Mouse (Mus musculus) G1E (cell line): ENCODE data around the gene Krt80. TPM values are rescaled to one million over a fixed set of nuclear protein-coding genes. Genes with fewer than 3 reads are reported as not detected.

Source experiments
- ATAC-seq: 2 replicates; pipeline ENCODE4 v1.8.0; 2016; ENCODE audit warnings: mild to moderate bottlenecking; ENCODE audit not compliant: insufficient number of reproducible peaks, poor library complexity, low FRiP score, severe bottlenecking; ENCODE audit errors: extremely low read depth
- DNase-seq: peaks from one replicate; pipeline ENCODE4 v3.0.0; 2012; ENCODE audit warnings: low spot score
- H3K27me3 ChIP-seq: 2 replicates; pipeline ENCODE4 v1.6.1; 2012; ENCODE audit warnings: mild to moderate bottlenecking, low read length, inconsistent platforms; ENCODE audit not compliant: insufficient read depth
- H3K36me3 ChIP-seq: replicated peaks from 2 replicates; pipeline ENCODE3; 2012; ENCODE audit warnings: mild to moderate bottlenecking, inconsistent platforms
- H3K4me1 ChIP-seq: 2 replicates; pipeline ENCODE4 v1.6.1; 2012; ENCODE audit warnings: low read depth, low read length, inconsistent platforms, mixed read lengths; ENCODE audit not compliant: insufficient read depth
- H3K4me3 ChIP-seq: 2 replicates; pipeline ENCODE4 v1.5.1; 2012; ENCODE audit warnings: low read depth, mild to moderate bottlenecking, inconsistent platforms, low read length, moderate library complexity, mixed read lengths
- H3K9me3 ChIP-seq: replicated peaks from 2 replicates; pipeline ENCODE4 v1.6.1; 2012; ENCODE audit warnings: inconsistent platforms
- CTCF ChIP-seq: IDR thresholded peaks from 2 replicates; pipeline ENCODE4 v1.5.1; 2012; ENCODE audit warnings: low read depth, low read length, inconsistent platforms, mixed read lengths
- GATA1 ChIP-seq: IDR thresholded peaks from 2 replicates; pipeline ENCODE4 v1.6.1; 2012; ENCODE audit warnings: borderline replicate concordance, low read length, inconsistent platforms, mixed read lengths
- GATA2 ChIP-seq: IDR thresholded peaks from 2 replicates; pipeline ENCODE4 v1.6.1; 2012; ENCODE audit warnings: low read depth, low read length, inconsistent platforms, borderline replicate concordance
- POLR2AphosphoS5 ChIP-seq: IDR thresholded peaks from 2 replicates; pipeline ENCODE4 v1.6.1; 2012; ENCODE audit warnings: low read depth, low read length, inconsistent platforms; ENCODE audit not compliant: insufficient replicate concordance
- TAL1 ChIP-seq: conservative IDR thresholded peaks from 2 replicates; pipeline ENCODE4 v1.6.1; 2012; ENCODE audit warnings: low read depth, low read length, inconsistent platforms, mixed read lengths
- polyA plus RNA-seq: library from polyadenylated mRNA; stranded (reverse); fragments of >175 nt; gene quantifications from 2 replicates; pipeline ENCODE4 v1.2.3, GENCODE M21; 2012
- total RNA-seq, 2 experiments: library from RNA; stranded (forward) in 1 of 2; stranded (reverse) in 1 of 2; fragments of 200-1000 nt in 1 of 2; fragments of >200 nt in 1 of 2; fragmentation: Nextera tagmentation in 1 of 2; gene quantifications; 2 replicates each; pipeline ENCODE4 v1.2.3; 2014 to 2017

Gene Krt80
- total and polyA plus RNA-seq, 3 experiments, result 0.11 TPM; not detected in 2

GRCm38 (mm10) chr15:101336474-101337174 is 33.3 kb downstream of the Krt80 start:
- TF ChIP-seq TAL1 (no peak), POLR2AphosphoS5 (no peak), GATA1 (no peak), CTCF (no peak), GATA2 (no peak)
- no peak for DNase-seq
- no peaks in the 10 kb centered on the region for H3K36me3 ChIP-seq
- peaks cover 56% of the 10 kb centered on the region for H3K9me3 ChIP-seq
- H3K27me3 ChIP-seq, result peaks cover 4% of the 10 kb centered on the region; the same call in 1 of the 2 replicates
- H3K4me3 ChIP-seq, result no peak overlapping the region
- no peak for ATAC-seq
- H3K4me1 ChIP-seq, result no peaks in the 10 kb centered on the region

DNA sequence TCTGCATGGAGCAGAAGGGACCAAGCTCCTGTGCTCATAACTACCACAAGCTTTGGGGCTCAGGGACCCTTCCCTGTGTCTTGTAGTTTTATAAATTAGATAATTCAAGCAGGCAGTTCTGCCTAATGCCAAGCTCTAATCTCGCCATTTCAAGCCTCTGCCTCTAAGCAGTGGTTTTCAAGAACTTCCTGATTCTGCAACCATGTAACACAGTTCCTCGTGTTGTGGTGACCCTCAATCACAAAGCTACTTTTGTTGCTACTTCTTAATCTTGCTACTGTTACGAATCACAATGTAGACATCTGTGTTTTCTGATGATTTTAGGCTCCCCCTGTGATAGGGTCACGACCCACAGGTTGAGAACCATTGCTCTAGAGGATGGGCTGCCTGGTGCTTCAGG is 36.3 kb downstream of the Krt80 start:
- H3K9me3 ChIP-seq, result peaks cover 66% of the 10 kb centered on the region
- no peak for DNase-seq
- ATAC-seq, result no peak
- no peaks in the 10 kb centered on the region for H3K36me3 ChIP-seq
- peaks cover 4% of the 10 kb centered on the region; the same call in 1 of the 2 replicates for H3K27me3 ChIP-seq
- no peak overlapping the region for H3K4me3 ChIP-seq
- TF ChIP-seq GATA2 (no peak), CTCF (no peak), GATA1 (no peak), TAL1 (no peak), POLR2AphosphoS5 (no peak)
- H3K4me1 ChIP-seq, result no peaks in the 10 kb centered on the region

DNA sequence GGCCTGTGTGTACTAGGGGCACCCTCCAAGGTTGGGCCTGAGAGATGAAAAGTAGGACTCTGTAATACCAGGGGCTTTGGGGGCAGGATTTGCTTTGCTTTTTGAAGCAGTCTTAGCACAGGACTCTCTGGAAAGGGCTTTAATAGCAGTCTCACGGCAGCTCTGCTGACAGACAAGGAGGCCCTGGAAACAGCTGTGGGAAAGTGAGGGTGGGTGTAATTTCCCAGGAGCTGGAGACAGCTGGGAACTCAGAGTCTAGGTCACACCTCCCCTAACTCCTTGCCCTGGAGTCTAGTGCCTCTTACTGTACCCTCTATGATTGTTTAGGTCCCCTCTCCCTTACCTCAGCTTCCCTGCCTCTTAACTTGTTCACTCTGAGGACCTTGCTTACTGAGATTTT is 36.8 kb downstream of the Krt80 start:
- TF ChIP-seq GATA2, result no peak
- no peak for TF ChIP-seq POLR2AphosphoS5
- no peak for TF ChIP-seq CTCF
- TF ChIP-seq GATA1, result no peak
- TF ChIP-seq TAL1, result no peak
- H3K9me3 ChIP-seq, result peaks cover 65% of the 10 kb centered on the region
- DNase-seq (no peak), ATAC-seq (no peak)
- H3K36me3 ChIP-seq, result no peaks in the 10 kb centered on the region
- peaks cover 4% of the 10 kb centered on the region; the same call in 1 of the 2 replicates for H3K27me3 ChIP-seq
- no peak overlapping the region for H3K4me3 ChIP-seq
- H3K4me1 ChIP-seq, result no peaks in the 10 kb centered on the region

- H3K36me3 ChIP-seq, result no peaks in the 10 kb centered on the region
- DNase-seq (no peak), ATAC-seq (no peak)
- no peaks in the 10 kb centered on the region; the same call in 1 of the 2 replicates for H3K4me1 ChIP-seq
- peaks cover 4% of the 10 kb centered on the region; the same call in 1 of the 2 replicates for H3K27me3 ChIP-seq
- H3K9me3 ChIP-seq, result peaks cover 66% of the 10 kb centered on the region
- H3K4me3 ChIP-seq, result no peak overlapping the region
- no peak for TF ChIP-seq TAL1
- TF ChIP-seq POLR2AphosphoS5, result no peak
- TF ChIP-seq GATA2, result no peak
- no peak for TF ChIP-seq CTCF
- TF ChIP-seq GATA1, result no peak
Measured at GRCm38 (mm10) chr15:101332370-101332769, 37.6 kb downstream of the Krt80 start.

GRCm38 (mm10) chr15:101331090-101331489 is 38.9 kb downstream of the Krt80 start:
- H3K9me3 ChIP-seq, result peaks cover 64% of the 10 kb centered on the region
- peaks cover 4% of the 10 kb centered on the region; the same call in 1 of the 2 replicates for H3K27me3 ChIP-seq
- TF ChIP-seq TAL1, result no peak
- no peak for TF ChIP-seq GATA1
- no peak for TF ChIP-seq CTCF
- TF ChIP-seq POLR2AphosphoS5, result no peak
- no peak for TF ChIP-seq GATA2
- no peaks in the 10 kb centered on the region; the same call in 1 of the 2 replicates for H3K4me1 ChIP-seq
- no peak for ATAC-seq
- no peaks in the 10 kb centered on the region for H3K36me3 ChIP-seq
- DNase-seq, result no peak
- no peak overlapping the region for H3K4me3 ChIP-seq

DNA sequence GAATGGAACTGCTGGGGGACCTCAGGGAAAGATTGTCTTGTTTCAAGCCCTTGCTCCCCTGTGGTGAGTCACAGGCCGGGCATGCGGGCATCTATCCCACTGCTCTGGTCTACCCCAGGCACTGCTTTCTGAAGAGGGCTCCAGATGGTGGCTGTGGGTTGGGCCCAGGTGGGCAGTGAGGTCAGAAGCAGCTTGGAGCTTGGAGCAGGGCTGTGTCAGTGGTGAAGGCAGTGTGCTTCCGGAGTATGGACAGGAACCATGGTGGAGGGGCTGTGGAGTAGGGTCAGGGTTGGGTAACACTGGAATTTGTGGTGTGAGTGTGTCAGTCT is 40.4 kb downstream of the Krt80 start:
- no peak for ATAC-seq
- no peaks in the 10 kb centered on the region; the same call in 1 of the 2 replicates for H3K4me1 ChIP-seq
- DNase-seq, result no peak
- H3K4me3 ChIP-seq, result no peak overlapping the region
- peaks cover 4% of the 10 kb centered on the region; the same call in 1 of the 2 replicates for H3K27me3 ChIP-seq
- no peaks in the 10 kb centered on the region for H3K36me3 ChIP-seq
- H3K9me3 ChIP-seq, result peaks cover 65% of the 10 kb centered on the region
- TF ChIP-seq GATA2, result no peak
